Mouse (Mus musculus): Measurements from ENCODE around the gene Cyb5rl. TPM values are rescaled to one million over a fixed set of nuclear protein-coding genes. Genes with fewer than 3 reads are reported as not detected.
"Not testable (repeated sequence)": the region's sequence is repeated elsewhere in the genome, so short reads cannot be mapped to it uniquely, and the experiment has no call there.

Gene Cyb5rl
- total and polyA plus RNA-seq, 2 experiments from 2014 or later: 5.6 to 20.5 TPM

GRCm38 (mm10) chr4:107102220-107102619 lies 35.4 kb downstream of the Cyb5rl start:
- no peak overlapping the region for H3K4me2 ChIP-seq (ENCODE audit: low read depth, low read length, poor library complexity, severe bottlenecking)
- ATAC-seq (ENCODE audit: low FRiP score) (no peak), DNase-seq (ENCODE audit: low spot score) (no peak)
- H3K9me3 ChIP-seq (ENCODE audit: low read length): no peaks in the 10 kb centered on the region
- no peak overlapping the region for H3K4me3 ChIP-seq (ENCODE audit: low read depth, low read length)
- no peak overlapping the region for H3K9ac ChIP-seq (replicated peaks; ENCODE audit: low read length, poor library complexity, severe bottlenecking)
- no peaks in the 10 kb centered on the region for H3K27me3 ChIP-seq (ENCODE audit: insufficient read depth, low read length)
- no peaks in the 10 kb centered on the region for H3K36me3 ChIP-seq (ENCODE audit: insufficient read depth, low read length)
- 74% methylated on average over 8 of the region's 8 CpGs for WGBS
- no peak for TF ChIP-seq CTCF (IDR thresholded peaks at IDR 0.05)
- H3K4me1 ChIP-seq (ENCODE audit: insufficient read depth, low read length): no peaks in the 10 kb centered on the region
- no peak overlapping the region for H3K27ac ChIP-seq (ENCODE audit: low read depth, low read length)

- Histone ChIP-seq H3K36me3 (ENCODE audit: insufficient read depth, low read length) (no peaks in the 10 kb centered on the region), H3K27ac (ENCODE audit: low read depth, low read length) (no peak overlapping the region), H3K4me2 (ENCODE audit: low read depth, low read length, poor library complexity, severe bottlenecking) (no peak overlapping the region), H3K4me3 (ENCODE audit: low read depth, low read length) (no peak overlapping the region), H3K27me3 (ENCODE audit: insufficient read depth, low read length) (no peaks in the 10 kb centered on the region), H3K9me3 (ENCODE audit: low read length) (no peaks in the 10 kb centered on the region), H3K4me1 (ENCODE audit: insufficient read depth, low read length) (no peaks in the 10 kb centered on the region), H3K9ac (replicated peaks; ENCODE audit: low read length, poor library complexity, severe bottlenecking) (no peak overlapping the region)
- no peak for ATAC-seq (ENCODE audit: low FRiP score)
- TF ChIP-seq CTCF (IDR thresholded peaks at IDR 0.05): no peak
- no peak for DNase-seq (ENCODE audit: low spot score)
- 95% methylated on average over 16 of the region's 16 CpGs for WGBS
Observed at GRCm38 (mm10) chr4:107106777-107107176, 40.0 kb downstream of the Cyb5rl start.

- no peak for ATAC-seq (ENCODE audit: low FRiP score)
- no peaks in the 10 kb centered on the region for H3K27me3 ChIP-seq (ENCODE audit: insufficient read depth, low read length)
- H3K27ac ChIP-seq (ENCODE audit: low read depth, low read length): no peak overlapping the region
- DNase-seq (ENCODE audit: low spot score): no peak
- no peak overlapping the region for H3K4me3 ChIP-seq (ENCODE audit: low read depth, low read length)
- H3K36me3 ChIP-seq (ENCODE audit: insufficient read depth, low read length): no peaks in the 10 kb centered on the region
- H3K4me1 ChIP-seq (ENCODE audit: insufficient read depth, low read length): no peaks in the 10 kb centered on the region
- H3K4me2 ChIP-seq (ENCODE audit: low read depth, low read length, poor library complexity, severe bottlenecking): no peak overlapping the region
- H3K9me3 ChIP-seq (ENCODE audit: low read length): no peaks in the 10 kb centered on the region
- no peak for TF ChIP-seq CTCF (IDR thresholded peaks at IDR 0.05)
- H3K9ac ChIP-seq (replicated peaks; ENCODE audit: low read length, poor library complexity, severe bottlenecking): no peak overlapping the region
- WGBS: 46% methylated on average over 13 of the region's 13 CpGs
Observed at GRCm38 (mm10) chr4:107108291-107108731, 41.5 kb downstream of the Cyb5rl start.

GRCm38 (mm10) chr4:107109181-107109580 lies 42.4 kb downstream of the Cyb5rl start:
- not testable (repeated sequence) for H3K4me3 ChIP-seq (ENCODE audit: low read depth, low read length); H3K9me3 ChIP-seq (ENCODE audit: low read length); H3K36me3 ChIP-seq (ENCODE audit: insufficient read depth, low read length); H3K27ac ChIP-seq (ENCODE audit: low read depth, low read length); H3K4me1 ChIP-seq (ENCODE audit: insufficient read depth, low read length); DNase-seq (ENCODE audit: low spot score); H3K4me2 ChIP-seq (ENCODE audit: low read depth, low read length, poor library complexity, severe bottlenecking); ATAC-seq (ENCODE audit: low FRiP score); H3K27me3 ChIP-seq (ENCODE audit: insufficient read depth, low read length); H3K9ac ChIP-seq (replicated peaks; ENCODE audit: low read length, poor library complexity, severe bottlenecking)
- 94% methylated on average over 6 of the region's 6 CpGs for WGBS

- no peak overlapping the region for H3K9ac ChIP-seq (replicated peaks; ENCODE audit: low read length, poor library complexity, severe bottlenecking)
- H3K27ac ChIP-seq (ENCODE audit: low read depth, low read length): no peak overlapping the region
- 47% methylated on average over 8 of the region's 8 CpGs for WGBS
- no peaks in the 10 kb centered on the region for H3K27me3 ChIP-seq (ENCODE audit: insufficient read depth, low read length)
- DNase-seq (ENCODE audit: low spot score) (no peak), ATAC-seq (ENCODE audit: low FRiP score) (no peak)
- no peaks in the 10 kb centered on the region for H3K4me1 ChIP-seq (ENCODE audit: insufficient read depth, low read length)
- H3K36me3 ChIP-seq (ENCODE audit: insufficient read depth, low read length): no peaks in the 10 kb centered on the region
- TF ChIP-seq CTCF (IDR thresholded peaks at IDR 0.05): no peak
- no peak overlapping the region for H3K4me2 ChIP-seq (ENCODE audit: low read depth, low read length, poor library complexity, severe bottlenecking)
- no peak overlapping the region for H3K4me3 ChIP-seq (ENCODE audit: low read depth, low read length)
- H3K9me3 ChIP-seq (ENCODE audit: low read length): no peaks in the 10 kb centered on the region
Observed at GRCm38 (mm10) chr4:107114278-107114677, 47.5 kb downstream of the Cyb5rl start.

GRCm38 (mm10) chr4:107117741-107118385 lies 51.1 kb downstream of the Cyb5rl start:
- 89% methylated on average over 2 of the region's 2 CpGs for WGBS
- no peaks in the 10 kb centered on the region for H3K9me3 ChIP-seq (ENCODE audit: low read length)
- no peaks in the 10 kb centered on the region for H3K4me1 ChIP-seq (ENCODE audit: insufficient read depth, low read length)
- ATAC-seq (ENCODE audit: low FRiP score): no peak
- H3K9ac ChIP-seq (replicated peaks; ENCODE audit: low read length, poor library complexity, severe bottlenecking): no peak overlapping the region
- no peaks in the 10 kb centered on the region for H3K27me3 ChIP-seq (ENCODE audit: insufficient read depth, low read length)
- H3K36me3 ChIP-seq (ENCODE audit: insufficient read depth, low read length): no peaks in the 10 kb centered on the region
- no peak for DNase-seq (ENCODE audit: low spot score)
- TF ChIP-seq CTCF (IDR thresholded peaks at IDR 0.05): no peak
- H3K4me2 ChIP-seq (ENCODE audit: low read depth, low read length, poor library complexity, severe bottlenecking): no peak overlapping the region
- H3K4me3 ChIP-seq (ENCODE audit: low read depth, low read length): no peak overlapping the region
- no peak overlapping the region for H3K27ac ChIP-seq (ENCODE audit: low read depth, low read length)
